Mouse (Mus musculus) lung, adult 2 months (tissue): ENCODE data around the gene Ficd. TPM values are rescaled to one million over a fixed set of nuclear protein-coding genes. Genes with fewer than 3 reads are reported as not detected.
A peak's percentile ranks its signal among the peaks of the same experiment; 100 is the strongest.

Experiments
- DNase-seq: peaks from one replicate; pipeline ENCODE4 v3.0.0; 2022
- H3K4me1 ChIP-seq: fragments of 200-500 bp; 2 replicates; pipeline ENCODE4 v1.6.1; 2011; ENCODE audit warnings: low read length; ENCODE audit not compliant: control insufficient read depth, insufficient read depth
- H3K4me3 ChIP-seq: fragments of 200-500 bp; replicated peaks from 2 replicates; pipeline ENCODE3; 2011; ENCODE audit warnings: low read depth, mild to moderate bottlenecking, control low read depth, low read length; ENCODE audit errors: extremely low read depth
- CTCF ChIP-seq: fragments of 200-500 bp; IDR thresholded peaks from 2 replicates; pipeline ENCODE4 v1.5.1; 2011; ENCODE audit warnings: mild to moderate bottlenecking, low read length, control low read depth; ENCODE audit not compliant: insufficient read depth
- POLR2A ChIP-seq: fragments of 200-500 bp; IDR thresholded peaks from 2 replicates; pipeline ENCODE4 v1.6.1; 2011; ENCODE audit warnings: low read depth, mild to moderate bottlenecking, control low read depth, low read length, borderline replicate concordance; ENCODE audit errors: extremely low read depth
- WGBS: fragments of 180-500 bp; shearing (Covaris S2); methylation state at CpG from one replicate; pipeline ENCODE4 v1.1.7; 2018; 5-methylcytosine and 5-hydroxymethylcytosine counted together
- polyA plus RNA-seq: library from polyadenylated mRNA; depleted of rRNA; stranded (reverse); fragments of >200 nt; gene quantifications from 2 replicates; pipeline ENCODE4 v1.2.3, GENCODE M21; 2012; rRNA removed

Gene Ficd
- polyA plus RNA-seq: 10.6 and 10.7 TPM in 2 replicates

- Histone ChIP-seq H3K4me3 (peak within 1 kb of the TSS; percentile 98), H3K4me1 (peaks cover 6% of the 10 kb centered on the region)
- 1% methylated on average over 71 of the region's 71 CpGs for WGBS
- peak; percentile 85 for DNase-seq
- TF ChIP-seq POLR2A: peak; percentile 86; the same call in 1 of the 2 replicates
- no peak for TF ChIP-seq CTCF
These were observed at the start of gene Ficd for GRCm38 (mm10) chr5:113735345-113736112. TSS of gene Ficd (plus strand) at chr5:113735803.

DNA sequence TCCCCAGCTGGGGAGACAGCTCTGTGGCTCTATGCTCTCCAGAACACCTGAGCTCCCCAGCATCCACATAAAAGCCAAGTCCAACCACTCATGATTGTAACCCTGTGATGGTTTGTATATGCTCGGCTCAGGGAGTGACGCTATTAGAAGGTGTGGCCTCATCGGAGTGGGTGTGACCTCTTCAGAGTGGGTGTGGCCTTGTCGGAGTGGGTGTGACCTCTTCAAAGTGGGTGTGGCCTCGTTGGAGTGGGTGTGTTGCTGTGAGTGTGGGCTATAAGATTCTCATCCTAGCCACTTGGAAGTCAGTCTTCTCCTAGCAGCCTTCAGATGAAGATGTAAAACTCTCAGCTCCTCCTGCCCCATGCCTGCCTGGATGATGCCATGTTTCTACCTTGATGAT is 48.1 kb upstream of the Ficd start:
- TF ChIP-seq POLR2A (no peak), CTCF (no peak)

DNA sequence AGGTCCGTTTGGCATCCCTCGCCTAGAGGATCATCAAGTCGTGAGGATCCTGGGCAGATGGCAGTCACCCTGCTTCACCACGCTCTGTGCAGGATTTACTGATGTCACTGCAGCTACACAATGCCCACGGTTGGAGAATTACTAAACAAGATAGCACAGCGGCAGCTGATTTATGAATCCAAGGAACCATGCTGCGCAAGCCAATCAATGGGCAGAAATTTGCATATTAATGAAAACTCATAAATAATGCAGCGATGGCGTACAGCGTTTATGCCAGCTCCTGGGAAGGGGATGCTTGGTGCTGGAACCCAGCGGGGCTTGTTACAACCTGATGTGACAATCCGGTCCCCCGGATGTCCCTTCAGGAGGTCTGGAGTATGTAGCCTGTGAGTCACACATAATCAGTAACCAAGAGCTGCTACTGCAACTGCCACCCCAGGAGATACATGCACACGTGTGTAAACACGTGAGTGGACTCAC is 45.5 kb upstream of the Ficd start:
- DNase-seq: no peak
- 82% methylated on average over 15 of the region's 15 CpGs for WGBS
- H3K4me1 ChIP-seq: no peaks in the 10 kb centered on the region
- no peak overlapping the region for H3K4me3 ChIP-seq
- TF ChIP-seq CTCF (no peak), POLR2A (no peak)

More for the DNA sequence above, 48.1 kb upstream of the Ficd start:
- 86% methylated on average over 5 of the region's 5 CpGs for WGBS
- no peak for DNase-seq
- no peak overlapping the region for H3K4me3 ChIP-seq
- no peaks in the 10 kb centered on the region for H3K4me1 ChIP-seq

- WGBS: 83% methylated on average over 2 of the region's 2 CpGs
- no peak for DNase-seq
- TF ChIP-seq POLR2A (no peak), CTCF (no peak)
These were observed 44.7 kb upstream of the Ficd start for GRCm38 (mm10) chr5:113690866-113691265.

DNA sequence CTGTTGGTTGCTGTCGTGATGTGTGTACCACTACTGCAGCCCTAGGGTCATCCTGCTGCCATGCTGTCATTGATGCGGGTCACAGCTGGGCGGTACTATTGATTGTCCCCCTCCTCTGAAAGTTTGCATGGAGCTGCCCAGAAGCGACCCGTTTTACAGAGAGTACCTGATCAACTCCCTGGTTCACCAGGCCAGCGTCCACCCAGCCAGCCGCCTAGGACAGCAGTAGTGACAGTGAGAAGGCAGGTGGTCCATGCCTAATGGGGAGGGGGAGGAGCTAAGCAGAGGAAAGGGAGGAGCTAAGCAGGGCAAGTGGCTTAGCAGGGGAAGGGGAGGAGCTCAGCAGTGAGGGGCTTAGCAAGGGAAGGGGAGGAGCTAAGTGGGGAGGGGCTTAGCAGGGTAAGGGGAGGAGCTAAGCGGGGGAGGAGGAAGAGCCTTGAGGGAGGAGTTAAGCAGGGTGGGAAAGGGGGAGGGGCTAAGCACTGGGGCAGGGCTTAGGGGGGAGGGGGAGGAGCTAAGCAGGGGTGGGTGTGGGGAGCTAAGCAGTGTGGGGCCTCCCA is 42.3 kb upstream of the Ficd start:
- H3K4me3 ChIP-seq: no peak overlapping the region
- 87% methylated on average over 8 of the region's 8 CpGs for WGBS
- no peaks in the 10 kb centered on the region for H3K4me1 ChIP-seq
- no peak for DNase-seq
- TF ChIP-seq CTCF (no peak), POLR2A (no peak)

More at GRCm38 (mm10) chr5:113690866-113691265, 44.7 kb upstream of the Ficd start:
- H3K4me3 ChIP-seq: no peak overlapping the region
- H3K4me1 ChIP-seq: no peaks in the 10 kb centered on the region

DNA sequence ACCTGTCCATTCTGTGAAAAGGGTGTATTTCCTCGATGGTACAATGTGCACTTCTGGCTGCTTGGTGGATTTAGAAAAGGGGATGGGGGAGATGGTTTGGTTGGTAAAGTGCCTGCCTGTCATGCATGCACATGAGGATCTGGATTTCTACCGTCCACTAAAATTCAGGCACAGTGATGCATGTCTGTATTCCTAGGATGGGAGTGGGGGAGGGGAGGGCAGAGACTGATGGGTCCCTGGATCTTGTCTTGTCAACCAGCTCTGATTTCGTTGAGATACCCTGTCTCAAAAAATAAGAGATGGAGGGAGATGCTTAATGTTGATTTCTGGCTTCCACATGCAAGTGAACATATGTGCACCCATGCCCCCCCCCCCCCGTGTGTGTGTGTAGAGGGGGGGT is 41.6 kb upstream of the Ficd start:
- no peak for DNase-seq
- Histone ChIP-seq H3K4me3 (no peak overlapping the region), H3K4me1 (no peaks in the 10 kb centered on the region)
- WGBS: 60% methylated on average over 4 of the region's 4 CpGs
- TF ChIP-seq POLR2A (no peak), CTCF (no peak)

DNA sequence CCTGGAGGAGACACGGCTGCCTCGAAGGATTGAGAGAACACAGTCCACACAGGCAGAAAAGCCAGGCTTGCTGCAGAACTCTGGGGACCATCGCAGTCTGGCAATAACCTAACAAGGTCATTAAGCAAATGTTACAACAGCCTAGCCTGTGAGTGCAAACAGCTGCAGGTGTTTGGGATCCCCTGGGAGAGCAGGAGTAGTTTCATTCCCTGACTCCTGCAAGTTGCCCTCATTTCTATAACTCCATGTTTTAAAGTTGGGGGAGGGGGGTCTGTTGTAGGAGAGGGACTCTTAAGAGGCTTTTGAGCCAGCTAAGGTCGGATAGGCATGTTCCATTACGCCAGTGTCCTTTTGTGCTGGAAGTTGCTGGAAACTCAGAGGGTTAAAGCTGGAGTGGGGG is 41.2 kb upstream of the Ficd start:
- Histone ChIP-seq H3K4me3 (no peak overlapping the region), H3K4me1 (no peaks in the 10 kb centered on the region)
- DNase-seq: no peak
- TF ChIP-seq CTCF (no peak), POLR2A (no peak)
- 48% methylated on average over 5 of the region's 5 CpGs for WGBS

- no peak for DNase-seq
- TF ChIP-seq POLR2A (no peak), CTCF (no peak)
- Histone ChIP-seq H3K4me3 (no peak overlapping the region), H3K4me1 (no peaks in the 10 kb centered on the region)
- 81% methylated on average over 19 of the region's 19 CpGs for WGBS
These were observed 35.1 kb upstream of the Ficd start for GRCm38 (mm10) chr5:113700388-113701023.

DNA sequence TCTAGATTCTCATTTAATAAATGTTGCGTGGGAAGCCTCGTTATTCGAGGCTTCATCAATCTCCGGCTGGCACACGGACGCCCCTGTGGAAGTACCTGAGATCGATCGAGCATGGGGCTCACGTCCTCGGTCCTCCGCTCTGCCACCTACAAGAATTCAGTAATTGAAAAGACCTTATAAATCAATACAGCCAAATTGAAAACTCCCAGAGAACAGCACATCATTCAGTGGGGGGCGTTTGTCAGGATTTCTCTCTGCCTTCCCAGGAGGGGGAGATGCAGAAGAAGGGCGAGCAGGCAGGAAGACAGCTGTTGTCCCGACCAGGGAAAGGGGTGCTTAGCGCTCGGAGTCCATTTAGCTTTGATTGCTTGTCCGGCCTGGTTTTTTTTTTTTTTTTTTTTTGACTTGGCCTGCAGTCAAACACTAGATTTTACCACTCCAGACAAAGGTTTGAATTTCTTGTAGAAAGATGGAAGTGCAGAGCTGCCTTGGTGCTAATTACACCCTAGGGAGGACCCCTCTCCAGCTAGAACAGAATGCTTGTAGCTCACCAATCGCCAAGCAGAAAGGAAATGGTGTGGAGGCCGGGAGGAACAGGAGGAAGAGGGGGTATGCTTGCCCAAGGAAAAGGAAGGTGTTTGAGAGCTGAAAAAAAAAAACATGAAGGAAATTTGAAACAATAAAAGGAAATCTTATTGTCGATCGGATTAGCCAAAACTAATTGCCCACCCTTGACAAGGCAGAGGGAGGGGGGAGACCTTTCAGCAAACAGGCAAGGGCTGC is 31.6 kb upstream of the Ficd start:
- 46% methylated on average over 21 of the region's 21 CpGs for WGBS
- no peak overlapping the region for H3K4me3 ChIP-seq
- TF ChIP-seq CTCF (no peak), POLR2A (no peak)
- H3K4me1 ChIP-seq: no peaks in the 10 kb centered on the region
- DNase-seq: no peak

- 68% methylated on average over 2 of the region's 2 CpGs for WGBS
- DNase-seq: no peak
- TF ChIP-seq CTCF (no peak), POLR2A (no peak)
- no peaks in the 10 kb centered on the region for H3K4me1 ChIP-seq
- no peak overlapping the region for H3K4me3 ChIP-seq
These were observed 22.7 kb upstream of the Ficd start for GRCm38 (mm10) chr5:113712861-113713260.
